Mouse (Mus musculus): Measurements from ENCODE around the gene Pfas. TPM values are rescaled to one million over a fixed set of nuclear protein-coding genes. Genes with fewer than 3 reads are reported as not detected.
"Not testable (repeated sequence)": the region's sequence is repeated elsewhere in the genome, so short reads cannot be mapped to it uniquely, and the experiment has no call there.

Pfas gene
- polyA plus RNA-seq, 1 experiment from 2014 or later: 33.9 TPM

- Histone ChIP-seq H3K36me3 (ENCODE audit: insufficient read depth, low read length) (peaks cover 38% of the 10 kb centered on the region), H3K27ac (ENCODE audit: low read length) (no peak overlapping the region), H3K4me1 (ENCODE audit: insufficient read depth, low read length) (peaks cover 9% of the 10 kb centered on the region), H3K4me3 (ENCODE audit: low read length) (no peak overlapping the region), H3K27me3 (ENCODE audit: insufficient read depth, low read length) (no peaks in the 10 kb centered on the region), H3K9me3 (ENCODE audit: low read length) (no peaks in the 10 kb centered on the region), H3K4me2 (replicated peaks; ENCODE audit: low read depth, low read length) (no peak overlapping the region), H3K9ac (replicated peaks; ENCODE audit: low read length) (no peak overlapping the region)
- ATAC-seq (ENCODE audit: low FRiP score, low TSS enrichment): no peak
Measured at GRCm38 (mm10) chr11:69020691-69021090, 12.4 kb upstream of the Pfas start.

- Histone ChIP-seq H3K4me1 (ENCODE audit: insufficient read depth, low read length) (peaks cover 17% of the 10 kb centered on the region), H3K9me3 (ENCODE audit: low read length) (no peaks in the 10 kb centered on the region), H3K27me3 (ENCODE audit: insufficient read depth, low read length) (no peaks in the 10 kb centered on the region), H3K4me3 (ENCODE audit: low read length) (peak overlapping the region; percentile 70), H3K36me3 (ENCODE audit: insufficient read depth, low read length) (peaks cover 6% of the 10 kb centered on the region), H3K4me2 (replicated peaks; ENCODE audit: low read depth, low read length) (peak overlapping the region; percentile 88), H3K9ac (replicated peaks; ENCODE audit: low read length) (peak overlapping the region; percentile 91), H3K27ac (ENCODE audit: low read length) (peak overlapping the region; percentile 96)
- ATAC-seq (ENCODE audit: low FRiP score, low TSS enrichment): no peak
- WGBS: 63% methylated on average over 3 of the region's 3 CpGs
Measured at GRCm38 (mm10) chr11:69016755-69017154, 8.5 kb upstream of the Pfas start.

GRCm38 (mm10) chr11:69015644-69016441, 7.6 kb upstream of the Pfas start, which contains the start of gene Ctc1:
Ctc1 (plus strand) TSS chr11:69015911.
- H3K4me3 ChIP-seq (ENCODE audit: low read length): peak within 1 kb of the TSS; percentile 70
- H3K36me3 ChIP-seq (ENCODE audit: insufficient read depth, low read length): peaks cover under 1% of the 10 kb centered on the region; the same call in 1 of the 2 replicates
- peak within 1 kb of the TSS; percentile 91 for H3K9ac ChIP-seq (replicated peaks; ENCODE audit: low read length)
- H3K9me3 ChIP-seq (ENCODE audit: low read length): no peaks in the 10 kb centered on the region
- ATAC-seq (ENCODE audit: low FRiP score, low TSS enrichment): peak; percentile 95
- peak within 1 kb of the TSS; percentile 88 for H3K4me2 ChIP-seq (replicated peaks; ENCODE audit: low read depth, low read length)
- peaks cover 25% of the 10 kb centered on the region for H3K4me1 ChIP-seq (ENCODE audit: insufficient read depth, low read length)
- 4% methylated on average over 38 of the region's 38 CpGs for WGBS
- H3K27ac ChIP-seq (ENCODE audit: low read length): peak within 1 kb of the TSS; percentile 96
- no peaks in the 10 kb centered on the region for H3K27me3 ChIP-seq (ENCODE audit: insufficient read depth, low read length)

- peak; percentile 62; the same call in 1 of the 2 replicates for ATAC-seq (ENCODE audit: low FRiP score, low TSS enrichment)
- Histone ChIP-seq H3K36me3 (ENCODE audit: insufficient read depth, low read length) (no peaks in the 10 kb centered on the region), H3K27me3 (ENCODE audit: insufficient read depth, low read length) (no peaks in the 10 kb centered on the region), H3K27ac (ENCODE audit: low read length) (peak overlapping the region; percentile 94), H3K4me2 (replicated peaks; ENCODE audit: low read depth, low read length) (peak overlapping the region; percentile 90), H3K9me3 (ENCODE audit: low read length) (no peaks in the 10 kb centered on the region), H3K4me1 (ENCODE audit: insufficient read depth, low read length) (peaks cover 30% of the 10 kb centered on the region), H3K9ac (replicated peaks; ENCODE audit: low read length) (peak overlapping the region; percentile 84), H3K4me3 (ENCODE audit: low read length) (peak overlapping the region; percentile 61)
- 1% methylated on average over 18 of the region's 18 CpGs for WGBS
Measured at GRCm38 (mm10) chr11:69012071-69012601, 3.9 kb upstream of the Pfas start.

GRCm38 (mm10) chr11:69011445-69011844, 3.2 kb upstream of the Pfas start:
- peak overlapping the region; percentile 61 for H3K4me3 ChIP-seq (ENCODE audit: low read length)
- H3K27me3 ChIP-seq (ENCODE audit: insufficient read depth, low read length); ATAC-seq (ENCODE audit: low FRiP score, low TSS enrichment); H3K36me3 ChIP-seq (ENCODE audit: insufficient read depth, low read length); H3K9ac ChIP-seq (replicated peaks; ENCODE audit: low read length); H3K9me3 ChIP-seq (ENCODE audit: low read length): not testable (repeated sequence)
- H3K4me1 ChIP-seq (ENCODE audit: insufficient read depth, low read length): peaks cover 23% of the 10 kb centered on the region
- peak overlapping the region; percentile 94; the same call in 1 of the 2 replicates for H3K27ac ChIP-seq (ENCODE audit: low read length)
- 73% methylated on average over 2 of the region's 2 CpGs for WGBS
- peak overlapping the region; percentile 90 for H3K4me2 ChIP-seq (replicated peaks; ENCODE audit: low read depth, low read length)

- WGBS: 90% methylated on average over 15 of the region's 15 CpGs
- no peak for ATAC-seq (ENCODE audit: low FRiP score, low TSS enrichment)
- Histone ChIP-seq H3K4me3 (ENCODE audit: low read length) (no peak overlapping the region), H3K27ac (ENCODE audit: low read length) (no peak overlapping the region), H3K4me2 (replicated peaks; ENCODE audit: low read depth, low read length) (peak overlapping the region; percentile 90; the same call in 1 of the 2 replicates), H3K4me1 (ENCODE audit: insufficient read depth, low read length) (peaks cover 23% of the 10 kb centered on the region), H3K9ac (replicated peaks; ENCODE audit: low read length) (0 out of 2 replicates have a peak overlapping the region, but pooled peaks have one; percentile 8), H3K36me3 (ENCODE audit: insufficient read depth, low read length) (no peaks in the 10 kb centered on the region), H3K27me3 (ENCODE audit: insufficient read depth, low read length) (no peaks in the 10 kb centered on the region), H3K9me3 (ENCODE audit: low read length) (no peaks in the 10 kb centered on the region)
Measured at GRCm38 (mm10) chr11:69010400-69011323, 2.4 kb upstream of the Pfas start.

- no peak overlapping the region for H3K27ac ChIP-seq (ENCODE audit: low read length)
- no peak overlapping the region for H3K9ac ChIP-seq (replicated peaks; ENCODE audit: low read length)
- H3K27me3 ChIP-seq (ENCODE audit: insufficient read depth, low read length): no peaks in the 10 kb centered on the region
- no peak overlapping the region for H3K4me3 ChIP-seq (ENCODE audit: low read length)
- no peak for ATAC-seq (ENCODE audit: low FRiP score, low TSS enrichment)
- no peak overlapping the region for H3K4me2 ChIP-seq (replicated peaks; ENCODE audit: low read depth, low read length)
- peaks cover 18% of the 10 kb centered on the region for H3K4me1 ChIP-seq (ENCODE audit: insufficient read depth, low read length)
- no peaks in the 10 kb centered on the region for H3K36me3 ChIP-seq (ENCODE audit: insufficient read depth, low read length)
- H3K9me3 ChIP-seq (ENCODE audit: low read length): no peaks in the 10 kb centered on the region
- 96% methylated on average over 1 of the region's 1 CpGs for WGBS
Measured at GRCm38 (mm10) chr11:69009508-69009907, 1.2 kb upstream of the Pfas start.

- H3K9me3 ChIP-seq (ENCODE audit: low read length); H3K27ac ChIP-seq (ENCODE audit: low read length); H3K9ac ChIP-seq (replicated peaks; ENCODE audit: low read length); H3K4me2 ChIP-seq (replicated peaks; ENCODE audit: low read depth, low read length); H3K4me3 ChIP-seq (ENCODE audit: low read length); ATAC-seq (ENCODE audit: low FRiP score, low TSS enrichment); H3K27me3 ChIP-seq (ENCODE audit: insufficient read depth, low read length): not testable (repeated sequence)
- H3K4me1 ChIP-seq (ENCODE audit: insufficient read depth, low read length): peaks cover 15% of the 10 kb centered on the region
- peaks cover 18% of the 10 kb centered on the region for H3K36me3 ChIP-seq (ENCODE audit: insufficient read depth, low read length)
Measured at GRCm38 (mm10) chr11:69006575-69006974, 1.7 kb downstream of the Pfas start.

GRCm38 (mm10) chr11:69005193-69005592, 3.1 kb downstream of the Pfas start:
- H3K36me3 ChIP-seq (ENCODE audit: insufficient read depth, low read length): peaks cover 32% of the 10 kb centered on the region

More at GRCm38 (mm10) chr11:69005193-69005592, 3.1 kb downstream of the Pfas start:
- Histone ChIP-seq H3K27ac (ENCODE audit: low read length) (no peak overlapping the region), H3K27me3 (ENCODE audit: insufficient read depth, low read length) (no peaks in the 10 kb centered on the region), H3K4me2 (replicated peaks; ENCODE audit: low read depth, low read length) (no peak overlapping the region), H3K4me1 (ENCODE audit: insufficient read depth, low read length) (peaks cover 7% of the 10 kb centered on the region), H3K9ac (replicated peaks; ENCODE audit: low read length) (no peak overlapping the region), H3K9me3 (ENCODE audit: low read length) (no peaks in the 10 kb centered on the region), H3K4me3 (ENCODE audit: low read length) (no peak overlapping the region)
- ATAC-seq (ENCODE audit: low FRiP score, low TSS enrichment): no peak
- 87% methylated on average over 7 of the region's 7 CpGs for WGBS

Measured in kidney, embryonic 16.5 days (tissue).